Mouse (Mus musculus) MEL (cell line): ENCODE data around the gene Hs1bp3.

ENCODE experiments used
- CHD2 ChIP-seq: IDR thresholded peaks from 2 replicates; pipeline ENCODE4 v1.6.1; 2011; ENCODE audit warnings: low read length, improper control_type of control experiment
- CTCF ChIP-seq, 3 experiments: IDR thresholded peaks in 2 of 3; conservative IDR thresholded peaks in 1 of 3; 2 replicates each; pipeline ENCODE4 v1.5.1; 2011 to 2012; ENCODE audit warnings: low read length in 3 of 3, low read depth in 2 of 3, mild to moderate bottlenecking in 2 of 3, improper control_type of control experiment in 1 of 3, inconsistent platforms in 1 of 3, mixed read lengths in 1 of 3, moderate library complexity in 1 of 3; ENCODE audit not compliant: control insufficient read depth in 1 of 3, insufficient read depth in 1 of 3, poor library complexity in 1 of 3, severe bottlenecking in 1 of 3
- EP300 ChIP-seq, 2 experiments: IDR thresholded peaks; 2 replicates each; pipeline ENCODE4 v1.6.1; 2011; ENCODE audit warnings: improper control_type of control experiment in 2 of 2, low read length in 2 of 2, low read depth in 1 of 2, mild to moderate bottlenecking in 1 of 2
- GATA1 ChIP-seq: IDR thresholded peaks from 2 replicates; pipeline ENCODE4 v1.6.1; 2011; ENCODE audit warnings: low read depth, low read length, improper control_type of control experiment
- KAT2A ChIP-seq: conservative IDR thresholded peaks from 2 replicates; pipeline ENCODE4 v1.6.1; 2012; ENCODE audit warnings: low read depth, low read length, improper control_type of control experiment, inconsistent platforms
- NRF1 ChIP-seq: IDR thresholded peaks from 2 replicates; pipeline ENCODE4 v1.6.1; 2014; ENCODE audit warnings: low read depth, mild to moderate bottlenecking, inconsistent platforms, low read length, improper control_type of control experiment, moderate library complexity; ENCODE audit not compliant: poor library complexity, insufficient read depth, severe bottlenecking
- RAD21 ChIP-seq: IDR thresholded peaks from 2 replicates; pipeline ENCODE4 v1.6.1; 2011; ENCODE audit warnings: mild to moderate bottlenecking, low read depth, low read length, improper control_type of control experiment
- USF1 ChIP-seq: IDR thresholded peaks from 2 replicates; pipeline ENCODE4 v1.6.1; 2014; ENCODE audit warnings: low read depth, mild to moderate bottlenecking, inconsistent platforms, low read length, improper control_type of control experiment, moderate library complexity

DNA sequence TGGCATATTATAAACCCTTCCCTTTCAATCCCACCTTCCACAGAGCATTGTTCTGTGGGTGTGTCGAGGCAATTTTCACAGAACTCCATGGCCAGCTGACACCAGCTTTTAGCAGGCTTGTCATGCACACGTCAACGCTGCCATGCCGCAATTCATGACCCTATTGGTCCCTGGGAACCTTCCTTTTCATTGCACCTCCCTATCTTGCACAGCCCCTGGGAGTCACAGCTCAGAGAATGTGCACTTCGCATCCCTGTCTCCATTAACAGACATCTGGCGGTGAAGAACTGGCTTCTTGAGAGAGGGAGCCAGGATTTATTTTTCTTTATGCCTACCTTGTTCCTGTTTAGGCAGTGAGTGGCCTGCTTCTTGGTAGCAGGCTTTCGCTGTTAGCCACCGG lies 25.7 kb downstream of the Hs1bp3 start:
- no peak for TF ChIP-seq CTCF (IDR thresholded peaks at IDR 0.05 in 2 of 3, conservative IDR thresholded peaks at IDR 0.05 in 1 of 3; ENCODE audit: control insufficient read depth in 1 of 3, insufficient read depth in 1 of 3, low read depth in 2 of 3, low read length in 3 of 3, poor library complexity in 1 of 3, severe bottlenecking in 1 of 3)
- TF ChIP-seq KAT2A = no peak
- no peak for TF ChIP-seq NRF1
- TF ChIP-seq GATA1 = no peak
- no peak for TF ChIP-seq EP300 (IDR thresholded peaks at IDR 0.05; ENCODE audit: low read depth in 1 of 2, low read length in 2 of 2)
- TF ChIP-seq RAD21 = no peak
- TF ChIP-seq CHD2 = no peak
- no peak for TF ChIP-seq USF1
